Mouse (Mus musculus): ENCODE measurements around the gene Wwox. TPM values are rescaled to one million over a fixed set of nuclear protein-coding genes. Genes with fewer than 3 reads are reported as not detected.

Gene Wwox
- polyA plus RNA-seq, 1 experiment from 2014 or later = 9.0 TPM

GRCm38 (mm10) chr8:114671237-114671674 is 231.8 kb downstream of the Wwox start:
- 0 out of 2 replicates have a peak, but pooled peaks cover 3% of the 10 kb centered on the region for H3K9me3 ChIP-seq
- 69% methylated on average over 9 of the region's 9 CpGs for WGBS
- H3K36me3 ChIP-seq = no peaks in the 10 kb centered on the region
- no peaks in the 10 kb centered on the region for H3K4me1 ChIP-seq
- H3K4me2 ChIP-seq = no peak overlapping the region
- no peak for ATAC-seq (ENCODE audit: extremely low read depth, insufficient number of reproducible peaks, low FRiP score, low TSS enrichment)
- H3K27me3 ChIP-seq (replicated peaks) = 0 out of 2 replicates have a peak, but pooled peaks cover 8% of the 10 kb centered on the region
- no peak overlapping the region for H3K27ac ChIP-seq (replicated peaks)
- no peak overlapping the region for H3K9ac ChIP-seq
- no peak overlapping the region for H3K4me3 ChIP-seq

GRCm38 (mm10) chr8:114673416-114673815 is 234.0 kb downstream of the Wwox start:
- Histone ChIP-seq H3K9me3 (0 out of 2 replicates have a peak, but pooled peaks cover 3% of the 10 kb centered on the region), H3K4me2 (no peak overlapping the region), H3K27ac (replicated peaks) (no peak overlapping the region), H3K36me3 (no peaks in the 10 kb centered on the region), H3K4me1 (no peaks in the 10 kb centered on the region), H3K4me3 (no peak overlapping the region), H3K9ac (no peak overlapping the region), H3K27me3 (replicated peaks) (no peaks in the 10 kb centered on the region)
- no peak for ATAC-seq (ENCODE audit: extremely low read depth, insufficient number of reproducible peaks, low FRiP score, low TSS enrichment)
- 81% methylated on average over 3 of the region's 3 CpGs for WGBS

- Histone ChIP-seq H3K4me3 (no peak overlapping the region), H3K4me1 (no peaks in the 10 kb centered on the region), H3K4me2 (no peak overlapping the region), H3K27ac (replicated peaks) (no peak overlapping the region), H3K9ac (no peak overlapping the region), H3K27me3 (replicated peaks) (no peaks in the 10 kb centered on the region), H3K9me3 (0 out of 2 replicates have a peak, but pooled peaks cover 3% of the 10 kb centered on the region), H3K36me3 (no peaks in the 10 kb centered on the region)
- 70% methylated on average over 7 of the region's 7 CpGs for WGBS
- no peak for ATAC-seq (ENCODE audit: extremely low read depth, insufficient number of reproducible peaks, low FRiP score, low TSS enrichment)
Measured at GRCm38 (mm10) chr8:114675151-114675550, 235.7 kb downstream of the Wwox start.

GRCm38 (mm10) chr8:114676918-114677317 is 237.5 kb downstream of the Wwox start:
- Histone ChIP-seq H3K9ac (no peak overlapping the region), H3K4me3 (no peak overlapping the region), H3K27me3 (replicated peaks) (0 out of 2 replicates have a peak, but pooled peaks cover 5% of the 10 kb centered on the region), H3K4me2 (no peak overlapping the region), H3K9me3 (0 out of 2 replicates have a peak, but pooled peaks cover 3% of the 10 kb centered on the region), H3K27ac (replicated peaks) (no peak overlapping the region), H3K4me1 (no peaks in the 10 kb centered on the region; the same call in 1 of the 2 replicates), H3K36me3 (no peaks in the 10 kb centered on the region)
- 86% methylated on average over 2 of the region's 2 CpGs for WGBS
- ATAC-seq (ENCODE audit: extremely low read depth, insufficient number of reproducible peaks, low FRiP score, low TSS enrichment) = no peak

GRCm38 (mm10) chr8:114677551-114678127 is 238.2 kb downstream of the Wwox start:
- no peak for ATAC-seq (ENCODE audit: extremely low read depth, insufficient number of reproducible peaks, low FRiP score, low TSS enrichment)
- H3K27ac ChIP-seq (replicated peaks) = no peak overlapping the region
- 35% methylated on average over 6 of the region's 6 CpGs for WGBS
- H3K36me3 ChIP-seq = no peaks in the 10 kb centered on the region
- H3K4me3 ChIP-seq = no peak overlapping the region
- 0 out of 2 replicates have a peak, but pooled peaks cover 3% of the 10 kb centered on the region for H3K9me3 ChIP-seq
- H3K9ac ChIP-seq = no peak overlapping the region
- H3K4me2 ChIP-seq = no peak overlapping the region
- H3K27me3 ChIP-seq (replicated peaks) = 0 out of 2 replicates have a peak, but pooled peaks cover 5% of the 10 kb centered on the region
- H3K4me1 ChIP-seq = no peaks in the 10 kb centered on the region; the same call in 1 of the 2 replicates

GRCm38 (mm10) chr8:114679386-114680098 is 240.1 kb downstream of the Wwox start:
- no peak overlapping the region for H3K9ac ChIP-seq
- no peaks in the 10 kb centered on the region for H3K9me3 ChIP-seq
- no peak overlapping the region for H3K4me3 ChIP-seq
- no peak overlapping the region for H3K27ac ChIP-seq (replicated peaks)
- no peaks in the 10 kb centered on the region; the same call in 1 of the 2 replicates for H3K4me1 ChIP-seq
- H3K27me3 ChIP-seq (replicated peaks) = 0 out of 2 replicates have a peak, but pooled peaks cover 5% of the 10 kb centered on the region
- H3K36me3 ChIP-seq = no peaks in the 10 kb centered on the region
- H3K4me2 ChIP-seq = no peak overlapping the region
- no peak for ATAC-seq (ENCODE audit: extremely low read depth, insufficient number of reproducible peaks, low FRiP score, low TSS enrichment)
- WGBS = 71% methylated on average over 14 of the region's 14 CpGs

GRCm38 (mm10) chr8:114681136-114681535 is 241.7 kb downstream of the Wwox start:
- Histone ChIP-seq H3K4me1 (no peaks in the 10 kb centered on the region; the same call in 1 of the 2 replicates), H3K27me3 (replicated peaks) (0 out of 2 replicates have a peak, but pooled peaks cover 5% of the 10 kb centered on the region), H3K9me3 (no peaks in the 10 kb centered on the region), H3K9ac (no peak overlapping the region), H3K36me3 (no peaks in the 10 kb centered on the region), H3K4me3 (no peak overlapping the region), H3K4me2 (no peak overlapping the region), H3K27ac (replicated peaks) (no peak overlapping the region)
- 39% methylated on average over 10 of the region's 10 CpGs for WGBS
- ATAC-seq (ENCODE audit: extremely low read depth, insufficient number of reproducible peaks, low FRiP score, low TSS enrichment) = no peak

GRCm38 (mm10) chr8:114682166-114682565 is 242.7 kb downstream of the Wwox start:
- Histone ChIP-seq H3K9ac (no peak overlapping the region), H3K4me2 (no peak overlapping the region)

GRCm38 (mm10) chr8:114684046-114684702 is 244.7 kb downstream of the Wwox start:
- Histone ChIP-seq H3K9ac (no peak overlapping the region), H3K27me3 (replicated peaks) (0 out of 2 replicates have a peak, but pooled peaks cover 5% of the 10 kb centered on the region), H3K36me3 (no peaks in the 10 kb centered on the region), H3K4me2 (no peak overlapping the region), H3K9me3 (no peaks in the 10 kb centered on the region), H3K4me1 (no peaks in the 10 kb centered on the region; the same call in 1 of the 2 replicates), H3K4me3 (no peak overlapping the region), H3K27ac (replicated peaks) (no peak overlapping the region)
- 68% methylated on average over 11 of the region's 11 CpGs for WGBS
- no peak for ATAC-seq (ENCODE audit: extremely low read depth, insufficient number of reproducible peaks, low FRiP score, low TSS enrichment)

More at GRCm38 (mm10) chr8:114682166-114682565, 242.7 kb downstream of the Wwox start:
- Histone ChIP-seq H3K27ac (replicated peaks) (no peak overlapping the region), H3K4me3 (no peak overlapping the region), H3K27me3 (replicated peaks) (0 out of 2 replicates have a peak, but pooled peaks cover 5% of the 10 kb centered on the region), H3K9me3 (no peaks in the 10 kb centered on the region), H3K4me1 (no peaks in the 10 kb centered on the region; the same call in 1 of the 2 replicates), H3K36me3 (no peaks in the 10 kb centered on the region)
- WGBS = 60% methylated on average over 10 of the region's 10 CpGs
- no peak for ATAC-seq (ENCODE audit: extremely low read depth, insufficient number of reproducible peaks, low FRiP score, low TSS enrichment)

GRCm38 (mm10) chr8:114686462-114686861 is 247.0 kb downstream of the Wwox start:
- H3K9ac ChIP-seq = no peak overlapping the region

GRCm38 (mm10) chr8:114688732-114689131 is 249.3 kb downstream of the Wwox start:
- H3K36me3 ChIP-seq = no peaks in the 10 kb centered on the region
- 85% methylated on average over 11 of the region's 11 CpGs for WGBS
- no peak for ATAC-seq (ENCODE audit: extremely low read depth, insufficient number of reproducible peaks, low FRiP score, low TSS enrichment)

More at GRCm38 (mm10) chr8:114686462-114686861, 247.0 kb downstream of the Wwox start:
- ATAC-seq (ENCODE audit: extremely low read depth, insufficient number of reproducible peaks, low FRiP score, low TSS enrichment) = no peak
- Histone ChIP-seq H3K4me2 (no peak overlapping the region), H3K4me1 (no peaks in the 10 kb centered on the region; the same call in 1 of the 2 replicates), H3K36me3 (no peaks in the 10 kb centered on the region), H3K27me3 (replicated peaks) (no peaks in the 10 kb centered on the region), H3K4me3 (no peak overlapping the region), H3K9me3 (no peaks in the 10 kb centered on the region), H3K27ac (replicated peaks) (no peak overlapping the region)
- WGBS = 74% methylated on average over 4 of the region's 4 CpGs

More at GRCm38 (mm10) chr8:114688732-114689131, 249.3 kb downstream of the Wwox start:
- Histone ChIP-seq H3K4me3 (no peak overlapping the region), H3K4me2 (no peak overlapping the region), H3K27me3 (replicated peaks) (no peaks in the 10 kb centered on the region), H3K9me3 (no peaks in the 10 kb centered on the region), H3K4me1 (no peaks in the 10 kb centered on the region), H3K27ac (replicated peaks) (no peak overlapping the region), H3K9ac (no peak overlapping the region)

Measured in heart, embryonic 13.5 days (tissue).